Mouse (Mus musculus) small intestine, adult 2 months (tissue): ENCODE data around the gene Pcgf5.

Source experiments
- CTCF ChIP-seq: fragments of 200-500 bp; IDR thresholded peaks from 2 replicates; pipeline ENCODE4 v1.5.1; 2012; ENCODE audit warnings: low read depth, mild to moderate bottlenecking, control low read depth, inconsistent platforms, low read length, moderate library complexity, mixed read lengths; ENCODE audit not compliant: insufficient replicate concordance, insufficient read length; ENCODE audit errors: extremely low read depth
- POLR2A ChIP-seq: fragments of 200-500 bp; IDR thresholded peaks from 2 replicates; pipeline ENCODE4 v1.6.1; 2012; ENCODE audit warnings: low read depth, mild to moderate bottlenecking, control low read depth, inconsistent platforms, low read length, moderate library complexity

- TF ChIP-seq CTCF (no peak), POLR2A (peak; percentile 45)
These were observed 61.3 kb downstream of the Pcgf5 start for GRCm38 (mm10) chr19:36409280-36409860.
